Mouse (Mus musculus) myocyte (in vitro differentiated cells): ENCODE results near the gene Fhl2. TPM values are rescaled to one million over a fixed set of nuclear protein-coding genes. Genes with fewer than 3 reads are reported as not detected.
"Not testable (repeated sequence)": the region's sequence is repeated elsewhere in the genome, so short reads cannot be mapped to it uniquely, and the experiment has no call there.

Source experiments
- H3K27me3 ChIP-seq: one replicate; pipeline ENCODE4 v1.6.1; 2011; ENCODE audit not compliant: control insufficient read depth, insufficient read depth, insufficient read length
- H3K36me3 ChIP-seq: one replicate; pipeline ENCODE4 v1.6.1; 2011; ENCODE audit not compliant: control insufficient read depth, insufficient read depth
- H3K4me2 ChIP-seq: one replicate; pipeline ENCODE4 v1.6.1; 2011; ENCODE audit warnings: low read depth, control low read depth
- H3K4me3 ChIP-seq: one replicate; pipeline ENCODE4 v1.5.1; 2011; ENCODE audit warnings: mild to moderate bottlenecking, control low read depth, moderate library complexity
- H3K79me2 ChIP-seq: one replicate; pipeline ENCODE4 v1.6.1; 2011; ENCODE audit not compliant: control insufficient read depth, insufficient read depth
- H3ac ChIP-seq: one replicate; pipeline ENCODE4 v1.6.1; 2011; ENCODE audit not compliant: control insufficient read depth, insufficient read length
- CEBPB ChIP-seq: IDR thresholded peaks from 2 replicates; pipeline ENCODE4 v1.6.1; 2011; ENCODE audit warnings: mild to moderate bottlenecking, moderate library complexity; ENCODE audit not compliant: poor library complexity, insufficient read depth, severe bottlenecking
- E2F4 ChIP-seq: IDR thresholded peaks from one replicate; pipeline ENCODE4 v1.6.1; 2011; ENCODE audit warnings: mild to moderate bottlenecking, control low read depth, moderate library complexity; ENCODE audit not compliant: insufficient read depth
- MAX ChIP-seq: IDR thresholded peaks from one replicate; pipeline ENCODE4 v1.6.1; 2011; ENCODE audit warnings: low read depth, mild to moderate bottlenecking, control low read depth
- MYOD1 ChIP-seq, 3 experiments: IDR thresholded peaks; one replicate each; pipeline ENCODE4 v1.6.1; 2011; ENCODE audit warnings: control low read depth in 2 of 3, low read depth in 2 of 3, mild to moderate bottlenecking in 2 of 3, moderate library complexity in 1 of 3; ENCODE audit not compliant: insufficient read length in 2 of 3, control insufficient read depth in 1 of 3
- MYOG ChIP-seq, 3 experiments: IDR thresholded peaks; one replicate each; pipeline ENCODE4 v1.6.1; 2011; ENCODE audit warnings: control low read depth in 2 of 3, low read depth in 2 of 3, mild to moderate bottlenecking in 2 of 3; ENCODE audit not compliant: insufficient read length in 2 of 3, control insufficient read depth in 1 of 3, insufficient read depth in 1 of 3
- POLR2A ChIP-seq: IDR thresholded peaks from one replicate; pipeline ENCODE4 v1.6.1; 2011; ENCODE audit warnings: low read depth, mild to moderate bottlenecking, control low read depth, moderate library complexity; ENCODE audit not compliant: insufficient read length
- POLR2AphosphoS2 ChIP-seq: IDR thresholded peaks from one replicate; pipeline ENCODE4 v1.6.1; 2011; ENCODE audit warnings: low read depth, control low read depth; ENCODE audit not compliant: insufficient read length
- REST ChIP-seq: IDR thresholded peaks from one replicate; pipeline ENCODE4 v1.6.1; 2011; ENCODE audit warnings: mild to moderate bottlenecking, control low read depth, moderate library complexity; ENCODE audit not compliant: insufficient read depth, insufficient read length
- SRF ChIP-seq: IDR thresholded peaks from one replicate; pipeline ENCODE4 v1.6.1; 2011; ENCODE audit warnings: low read depth; ENCODE audit not compliant: control insufficient read depth, insufficient read length
- TCF12 ChIP-seq: IDR thresholded peaks from one replicate; pipeline ENCODE4 v1.6.1; 2011; ENCODE audit warnings: mild to moderate bottlenecking, control low read depth; ENCODE audit not compliant: poor library complexity, insufficient read depth, severe bottlenecking
- TCF3 ChIP-seq: IDR thresholded peaks from one replicate; pipeline ENCODE4 v1.6.1; 2011; ENCODE audit warnings: low read depth, control low read depth; ENCODE audit not compliant: insufficient read length
- USF1 ChIP-seq: IDR thresholded peaks from one replicate; pipeline ENCODE4 v1.6.1; 2011; ENCODE audit warnings: low read depth, mild to moderate bottlenecking, control low read depth, moderate library complexity
- polyA plus RNA-seq: library from polyadenylated mRNA; unstranded; fragments of >200 nt; fragmentation: generic; extraction: Trizol; gene quantifications from one replicate; pipeline ENCODE4 v1.2.1, GENCODE M21; 2012; ENCODE audit warnings: missing spikeins

The Fhl2 gene
- polyA plus RNA-seq, 1 experiment, result 58.2 TPM

DNA sequence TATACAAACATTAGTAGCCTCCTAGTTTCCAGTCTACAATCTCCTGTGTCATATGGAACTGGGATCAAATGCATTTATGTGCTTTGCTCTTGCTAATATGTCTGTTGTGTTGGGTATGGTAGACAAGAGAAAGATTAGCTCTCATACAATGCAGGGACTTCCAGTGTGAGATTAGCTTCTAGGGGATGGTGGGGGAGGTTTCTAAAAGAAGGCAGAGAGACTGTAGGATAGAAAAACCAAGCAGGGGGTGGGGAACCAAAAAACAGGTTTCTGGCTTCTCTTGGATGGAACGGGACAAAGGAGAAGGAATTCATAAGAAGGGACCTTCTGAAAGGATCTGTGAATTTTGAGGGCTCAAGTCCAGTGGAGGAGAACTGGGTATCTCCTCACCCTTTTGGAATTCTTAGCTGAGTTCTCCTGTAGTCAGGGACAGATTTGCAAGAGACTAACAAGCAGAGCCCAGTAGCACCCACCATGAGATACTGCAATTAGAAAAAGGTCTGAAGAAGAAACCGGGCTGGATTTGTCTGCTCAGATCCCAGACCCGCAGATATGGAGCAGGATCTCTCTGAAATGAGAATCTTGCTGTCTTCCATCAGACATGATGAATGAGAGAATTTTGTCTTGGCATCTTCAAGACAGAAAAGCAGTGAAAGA lies 2.6 kb upstream of the Fhl2 start:
- Histone ChIP-seq H3K36me3 (no peaks in the 10 kb centered on the region), H3K4me3 (no peak overlapping the region), H3ac (no peak overlapping the region), H3K4me2 (no peak overlapping the region), H3K79me2 (no peaks in the 10 kb centered on the region), H3K27me3 (no peaks in the 10 kb centered on the region)
- TF ChIP-seq SRF, result no peak
- no peak for TF ChIP-seq REST
- no peak for TF ChIP-seq E2F4
- TF ChIP-seq POLR2A, result no peak
- TF ChIP-seq MAX, result no peak
- TF ChIP-seq MYOG (IDR thresholded peaks at IDR 0.05; ENCODE audit: control insufficient read depth in 1 of 3, insufficient read depth in 1 of 3, insufficient read length in 2 of 3, low read depth in 2 of 3), result no peak
- TF ChIP-seq TCF3, result no peak
- TF ChIP-seq TCF12, result no peak
- no peak for TF ChIP-seq MYOD1 (IDR thresholded peaks at IDR 0.05; ENCODE audit: control insufficient read depth in 1 of 3, insufficient read length in 2 of 3, low read depth in 2 of 3)
- no peak for TF ChIP-seq CEBPB
- TF ChIP-seq POLR2AphosphoS2, result no peak
- TF ChIP-seq USF1, result no peak

DNA sequence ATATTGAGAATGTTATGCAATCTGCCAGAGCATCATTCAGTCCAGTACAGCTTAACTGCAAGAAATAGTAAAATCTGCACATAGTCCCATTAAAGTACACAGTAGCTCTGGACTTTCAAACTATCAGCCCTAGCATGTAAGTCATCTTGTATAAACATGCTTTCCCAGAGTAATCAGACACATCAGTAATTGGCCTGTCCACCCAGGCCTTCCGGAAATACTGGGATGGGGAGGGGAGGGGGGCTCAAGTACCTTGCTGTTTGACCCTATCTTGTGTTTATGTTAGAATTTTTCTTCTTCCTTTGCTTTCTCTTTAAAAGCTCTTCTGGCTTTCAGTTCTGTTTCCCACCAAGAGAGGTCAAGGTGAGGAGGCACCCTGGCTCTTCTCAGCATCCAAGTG lies 725 bp downstream of the Fhl2 start:
- TF ChIP-seq REST (no peak), MYOD1 (IDR thresholded peaks at IDR 0.05; ENCODE audit: control insufficient read depth in 1 of 3, insufficient read length in 2 of 3, low read depth in 2 of 3) (no peak)
- Histone ChIP-seq H3K79me2 (no peaks in the 10 kb centered on the region), H3K4me3 (no peak overlapping the region), H3K36me3 (no peaks in the 10 kb centered on the region), H3ac (no peak overlapping the region), H3K27me3 (no peaks in the 10 kb centered on the region), H3K4me2 (no peak overlapping the region)

DNA sequence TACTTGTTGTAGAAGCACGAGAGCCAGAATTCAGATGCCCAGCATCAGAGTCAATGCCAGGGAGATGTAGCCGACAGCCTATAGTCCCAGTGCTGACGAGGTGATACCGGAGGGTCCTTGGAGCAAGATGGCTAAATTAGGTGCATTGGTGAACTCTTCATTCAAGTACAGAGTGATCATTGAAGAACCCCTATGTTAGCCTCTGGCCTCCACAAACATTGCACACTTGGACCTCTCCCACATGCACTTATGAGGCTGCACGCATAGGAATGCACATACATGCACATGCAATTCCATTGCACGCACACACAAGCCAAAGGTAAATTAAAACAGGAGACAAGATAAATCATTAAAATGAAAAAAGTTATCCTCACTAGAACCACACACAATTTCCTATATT lies 3.4 kb downstream of the Fhl2 start:
- Histone ChIP-seq H3K4me2 (no peak overlapping the region), H3K79me2 (no peaks in the 10 kb centered on the region), H3K4me3 (no peak overlapping the region), H3K36me3 (no peaks in the 10 kb centered on the region), H3ac (no peak overlapping the region), H3K27me3 (no peaks in the 10 kb centered on the region)
- no peak for TF ChIP-seq E2F4
- no peak for TF ChIP-seq USF1
- no peak for TF ChIP-seq POLR2AphosphoS2
- TF ChIP-seq MYOG (IDR thresholded peaks at IDR 0.05; ENCODE audit: control insufficient read depth in 1 of 3, insufficient read depth in 1 of 3, insufficient read length in 2 of 3, low read depth in 2 of 3), result no peak
- TF ChIP-seq MYOD1 (IDR thresholded peaks at IDR 0.05; ENCODE audit: control insufficient read depth in 1 of 3, insufficient read length in 2 of 3, low read depth in 2 of 3), result no peak
- TF ChIP-seq TCF12, result no peak
- no peak for TF ChIP-seq SRF
- no peak for TF ChIP-seq REST
- TF ChIP-seq POLR2A, result no peak

DNA sequence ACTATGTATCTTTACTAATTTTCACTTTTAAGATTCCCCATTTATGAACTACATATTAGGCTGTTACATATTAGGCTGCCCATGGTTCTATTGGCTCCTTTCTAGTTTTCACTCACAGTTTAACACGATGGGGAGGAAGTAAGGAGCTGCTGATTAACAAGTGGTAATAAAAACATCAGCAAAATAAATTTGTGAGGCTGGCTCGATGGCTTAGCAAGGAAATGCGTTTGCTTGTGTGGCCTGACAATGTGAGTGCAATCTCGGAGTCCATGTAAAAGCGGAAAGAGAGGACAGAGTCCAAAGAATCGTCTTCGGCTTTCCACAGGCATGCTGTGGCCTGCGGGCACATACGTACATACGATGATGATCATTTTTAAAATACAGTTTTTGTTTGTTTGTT lies 4.3 kb downstream of the Fhl2 start:
- H3K79me2 ChIP-seq, result no peaks in the 10 kb centered on the region
- no peak overlapping the region for H3K4me3 ChIP-seq
- no peaks in the 10 kb centered on the region for H3K36me3 ChIP-seq
- H3K4me2 ChIP-seq, result no peak overlapping the region
- H3K27me3 ChIP-seq, result no peaks in the 10 kb centered on the region
- no peak for TF ChIP-seq TCF12
- TF ChIP-seq REST, result no peak
- TF ChIP-seq MAX, result no peak
- no peak for TF ChIP-seq POLR2AphosphoS2
- TF ChIP-seq USF1, result no peak
- no peak for TF ChIP-seq E2F4
- TF ChIP-seq MYOD1 (IDR thresholded peaks at IDR 0.05; ENCODE audit: control insufficient read depth in 1 of 3, insufficient read length in 2 of 3, low read depth in 2 of 3), result no peak
- no peak for TF ChIP-seq TCF3
- TF ChIP-seq CEBPB, result no peak
- TF ChIP-seq MYOG (IDR thresholded peaks at IDR 0.05; ENCODE audit: control insufficient read depth in 1 of 3, insufficient read depth in 1 of 3, insufficient read length in 2 of 3, low read depth in 2 of 3), result no peak
- TF ChIP-seq SRF, result no peak
- TF ChIP-seq POLR2A, result no peak
- no peak overlapping the region for H3ac ChIP-seq

DNA sequence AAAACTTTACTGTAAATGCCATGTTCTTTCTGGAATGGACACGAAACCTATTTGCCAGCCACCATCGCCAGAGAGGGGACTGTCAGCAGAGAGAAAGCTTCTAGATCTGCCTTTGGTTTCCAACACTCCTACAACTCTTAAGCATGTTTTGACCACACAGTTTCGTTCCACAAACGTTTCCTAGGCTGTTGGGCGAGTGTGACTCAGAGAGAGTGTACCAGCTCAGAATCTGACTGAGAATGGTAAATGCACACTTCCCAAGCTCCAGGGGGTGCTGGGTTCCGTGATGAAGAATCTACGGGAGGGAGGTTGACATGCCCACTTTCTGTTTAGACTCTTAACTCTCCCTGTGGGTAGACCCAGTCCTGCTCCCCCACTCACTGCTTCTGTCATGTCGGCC lies 5.7 kb downstream of the Fhl2 start:
- Histone ChIP-seq H3K4me3 (no peak overlapping the region), H3K4me2 (no peak overlapping the region)
- TF ChIP-seq REST (no peak), USF1 (no peak), POLR2A (no peak), MAX (no peak), MYOD1 (IDR thresholded peaks at IDR 0.05; ENCODE audit: control insufficient read depth in 1 of 3, insufficient read length in 2 of 3, low read depth in 2 of 3) (no peak), CEBPB (no peak)

DNA sequence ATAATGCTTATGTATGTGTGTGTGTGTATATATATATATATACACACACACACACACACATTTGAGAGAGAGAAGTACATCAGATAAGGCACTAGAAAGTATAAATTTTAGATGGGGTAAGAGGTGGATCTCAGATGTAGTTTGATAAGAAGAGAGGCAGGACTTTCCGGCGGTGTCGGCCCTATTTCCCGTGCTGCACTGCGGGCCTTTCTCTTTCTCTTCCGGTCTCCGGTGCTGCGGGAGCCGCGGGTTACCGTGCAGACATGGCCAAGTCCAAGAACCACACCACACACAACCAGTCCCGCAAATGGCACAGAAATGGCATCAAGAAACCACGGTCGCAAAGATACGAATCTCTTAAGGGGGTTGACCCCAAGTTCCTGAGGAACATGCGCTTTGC lies 7.9 kb downstream of the Fhl2 start:
- H3K79me2 ChIP-seq, H3K4me2 ChIP-seq, H3K4me3 ChIP-seq, H3ac ChIP-seq, H3K27me3 ChIP-seq, H3K36me3 ChIP-seq: not testable (repeated sequence)

More for the DNA sequence above, 5.7 kb downstream of the Fhl2 start:
- no peaks in the 10 kb centered on the region for H3K36me3 ChIP-seq
- H3K27me3 ChIP-seq, result no peaks in the 10 kb centered on the region
- no peaks in the 10 kb centered on the region for H3K79me2 ChIP-seq
- no peak overlapping the region for H3ac ChIP-seq
